Mouse (Mus musculus) intestine, embryonic 14.5 days (tissue): ENCODE data around the gene Pla2g3. TPM values are rescaled to one million over a fixed set of nuclear protein-coding genes. Genes with fewer than 3 reads are reported as not detected.

Source experiments
- ATAC-seq: fragments of 200-750 bp; cut with Nextera tagmentation; replicated peaks from 2 replicates; pipeline ENCODE4 v1.8.0; 2017; ENCODE audit warnings: low read depth, moderate number of reproducible peaks, moderate TSS enrichment, moderate library complexity; ENCODE audit not compliant: low FRiP score, low TSS enrichment
- DNase-seq: peaks from one replicate; pipeline ENCODE4 v3.0.0-alpha.2; 2018; ENCODE audit warnings: low spot score
- H3K27ac ChIP-seq: fragments of 300-500 bp; sonication (generic); 2 replicates; pipeline ENCODE4 v1.5.1; 2014; ENCODE audit warnings: low read depth, mild to moderate bottlenecking, control low read depth
- H3K27me3 ChIP-seq: fragments of 300-500 bp; sonication (generic); replicated peaks from 2 replicates; pipeline ENCODE4 v1.6.1; 2014; ENCODE audit warnings: low read length, control low read depth; ENCODE audit not compliant: control insufficient read depth, insufficient read depth
- H3K36me3 ChIP-seq: fragments of 300-500 bp; sonication (generic); 2 replicates; pipeline ENCODE4 v1.6.1; 2014; ENCODE audit warnings: low read length, control low read depth; ENCODE audit not compliant: control insufficient read depth, insufficient read depth
- H3K4me1 ChIP-seq: fragments of 300-500 bp; sonication (generic); replicated peaks from 2 replicates; pipeline ENCODE4 v1.6.1; 2014; ENCODE audit warnings: low read length, control low read depth, mixed read lengths; ENCODE audit not compliant: control insufficient read depth, insufficient read depth
- H3K4me2 ChIP-seq: fragments of 300-500 bp; sonication (generic); 2 replicates; pipeline ENCODE4 v1.6.1; 2014; ENCODE audit warnings: low read length
- H3K4me3 ChIP-seq: fragments of 300-500 bp; sonication (generic); 2 replicates; pipeline ENCODE4 v1.5.1; 2014; ENCODE audit warnings: low read depth, low read length, control low read depth, mixed read lengths
- H3K9ac ChIP-seq: fragments of 300-500 bp; sonication (generic); 2 replicates; pipeline ENCODE4 v1.6.1; 2014; ENCODE audit warnings: mild to moderate bottlenecking, low read length
- H3K9me3 ChIP-seq: fragments of 300-500 bp; sonication (generic); 2 replicates; pipeline ENCODE4 v1.6.1; 2016; ENCODE audit warnings: low read length, control low read depth; ENCODE audit not compliant: control insufficient read depth
- WGBS: fragments of 180-500 bp; shearing (Covaris S2); extraction: QIAGEN DNeasy Blood & Tissue Kit; methylation state at CpG from one replicate; pipeline ENCODE4 v1.1.7; 2014; 5-methylcytosine and 5-hydroxymethylcytosine counted together
- polyA plus RNA-seq: library from polyadenylated mRNA; unstranded; fragments of >200 nt; fragmentation: Nextera tagmentation; extraction: Ambion mirVana; gene quantifications from 2 replicates; pipeline ENCODE4 v1.2.1, GENCODE M21; 2014

Pla2g3 gene
- polyA plus RNA-seq, 1 experiment from 2014 or later: 0.61 TPM

- peaks cover 27% of the 10 kb centered on the region for H3K4me1 ChIP-seq
- ATAC-seq: no peak
- WGBS: 91% methylated on average over 23 of the region's 23 CpGs
- peak within 1 kb of the TSS; percentile 73 for H3K4me2 ChIP-seq
- H3K9ac ChIP-seq: peak within 1 kb of the TSS; percentile 31
- peaks cover 7% of the 10 kb centered on the region for H3K36me3 ChIP-seq
- no peak within 1 kb of the TSS for H3K27ac ChIP-seq
- no peak for DNase-seq
- no peaks in the 10 kb centered on the region for H3K27me3 ChIP-seq
- peak within 1 kb of the TSS; percentile 67 for H3K4me3 ChIP-seq
- peaks cover 7% of the 10 kb centered on the region; the same call in 1 of the 2 replicates for H3K9me3 ChIP-seq
Observed at GRCm38 (mm10) chr11:3540451-3541085, 52.5 kb downstream of the Pla2g3 start, which contains the start of gene Smtn. Gene Smtn, minus strand, starts transcription at chr11:3540612.

DNA sequence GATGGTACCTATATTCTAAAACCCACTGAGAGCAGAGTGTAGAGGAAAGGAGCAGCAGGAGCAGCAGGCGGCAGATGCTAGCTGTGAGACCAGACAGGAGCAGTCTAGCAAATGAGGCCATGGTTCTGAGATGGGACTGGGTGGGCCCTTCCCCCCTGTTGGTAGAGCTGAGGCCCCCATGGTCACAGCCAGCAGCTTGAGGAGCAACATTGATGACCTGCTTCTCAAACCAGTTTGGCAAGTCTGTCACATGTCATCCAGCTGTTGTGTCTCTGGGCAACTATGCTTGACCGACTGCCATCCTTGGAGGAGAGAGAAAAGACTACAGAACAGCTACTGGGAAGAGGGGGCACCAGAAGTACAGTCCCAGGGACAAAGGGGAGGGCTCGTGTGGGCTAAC is 53.8 kb downstream of the Pla2g3 start:
- Histone ChIP-seq H3K9me3 (peaks cover 7% of the 10 kb centered on the region; the same call in 1 of the 2 replicates), H3K4me2 (no peak overlapping the region), H3K9ac (no peak overlapping the region), H3K4me3 (no peak overlapping the region), H3K4me1 (peaks cover 24% of the 10 kb centered on the region), H3K27me3 (no peaks in the 10 kb centered on the region), H3K27ac (no peak overlapping the region), H3K36me3 (no peaks in the 10 kb centered on the region)
- DNase-seq (no peak), ATAC-seq (no peak)
- 68% methylated on average over 3 of the region's 3 CpGs for WGBS

- no peak overlapping the region for H3K9ac ChIP-seq
- DNase-seq (no peak), ATAC-seq (no peak)
- no peak overlapping the region for H3K4me2 ChIP-seq
- H3K9me3 ChIP-seq: peaks cover 7% of the 10 kb centered on the region; the same call in 1 of the 2 replicates
- 36% methylated on average over 5 of the region's 5 CpGs for WGBS
- H3K27me3 ChIP-seq: no peaks in the 10 kb centered on the region
- H3K4me3 ChIP-seq: no peak overlapping the region
- H3K27ac ChIP-seq: no peak overlapping the region
- no peaks in the 10 kb centered on the region for H3K36me3 ChIP-seq
- peaks cover 14% of the 10 kb centered on the region for H3K4me1 ChIP-seq
Observed at GRCm38 (mm10) chr11:3543001-3543400, 54.9 kb downstream of the Pla2g3 start.

DNA sequence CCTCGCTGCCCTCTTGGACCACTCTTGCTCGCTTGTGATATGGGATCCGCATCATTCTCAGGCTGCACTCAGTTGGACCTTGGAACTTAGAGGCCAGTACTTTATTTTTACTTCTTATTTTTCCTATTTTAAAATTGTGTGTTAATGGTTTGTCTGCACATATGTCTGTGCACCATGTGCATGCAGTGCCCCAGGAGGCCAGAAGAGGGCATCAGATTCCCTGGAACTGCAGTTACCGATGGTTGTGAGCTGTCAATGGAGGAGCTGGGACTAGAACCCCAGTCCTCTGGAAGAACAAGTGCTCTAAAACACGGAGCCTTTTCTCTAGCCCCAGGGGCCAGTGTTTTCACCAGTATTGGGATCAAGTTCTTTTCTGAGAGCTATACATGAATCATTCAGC is 56.3 kb downstream of the Pla2g3 start:
- H3K4me1 ChIP-seq: peaks cover 7% of the 10 kb centered on the region; the same call in 1 of the 2 replicates
- H3K9ac ChIP-seq: no peak overlapping the region
- H3K27ac ChIP-seq: no peak overlapping the region
- H3K9me3 ChIP-seq: peaks cover 7% of the 10 kb centered on the region; the same call in 1 of the 2 replicates
- H3K27me3 ChIP-seq: no peaks in the 10 kb centered on the region
- H3K4me2 ChIP-seq: no peak overlapping the region
- ATAC-seq: no peak
- WGBS: 97% methylated on average over 5 of the region's 5 CpGs
- no peak overlapping the region for H3K4me3 ChIP-seq
- no peak for DNase-seq
- H3K36me3 ChIP-seq: no peaks in the 10 kb centered on the region

GRCm38 (mm10) chr11:3545531-3546241 is 57.6 kb downstream of the Pla2g3 start:
- DNase-seq: no peak
- Histone ChIP-seq H3K9ac (no peak overlapping the region), H3K4me3 (no peak overlapping the region), H3K27ac (no peak overlapping the region), H3K36me3 (no peaks in the 10 kb centered on the region), H3K9me3 (peaks cover 7% of the 10 kb centered on the region; the same call in 1 of the 2 replicates), H3K4me1 (peaks cover 7% of the 10 kb centered on the region; the same call in 1 of the 2 replicates), H3K27me3 (no peaks in the 10 kb centered on the region), H3K4me2 (no peak overlapping the region)
- ATAC-seq: no peak
- WGBS: 20% methylated on average over 9 of the region's 9 CpGs

GRCm38 (mm10) chr11:3546242-3546562 is 58.1 kb downstream of the Pla2g3 start:
- no peak overlapping the region for H3K4me2 ChIP-seq
- H3K4me3 ChIP-seq: no peak overlapping the region
- no peak for DNase-seq
- H3K27ac ChIP-seq: no peak overlapping the region
- H3K9me3 ChIP-seq: peaks cover 7% of the 10 kb centered on the region; the same call in 1 of the 2 replicates
- H3K4me1 ChIP-seq: peaks cover 7% of the 10 kb centered on the region; the same call in 1 of the 2 replicates
- no peaks in the 10 kb centered on the region for H3K27me3 ChIP-seq
- H3K9ac ChIP-seq: no peak overlapping the region
- H3K36me3 ChIP-seq: no peaks in the 10 kb centered on the region
- ATAC-seq: no peak
- WGBS: 29% methylated on average over 1 of the region's 1 CpGs

- H3K36me3 ChIP-seq: no peaks in the 10 kb centered on the region
- H3K4me3 ChIP-seq: no peak overlapping the region
- peaks cover 7% of the 10 kb centered on the region; the same call in 1 of the 2 replicates for H3K9me3 ChIP-seq
- no peak overlapping the region for H3K27ac ChIP-seq
- no peaks in the 10 kb centered on the region for H3K27me3 ChIP-seq
- H3K4me2 ChIP-seq: no peak overlapping the region
- 91% methylated on average over 2 of the region's 2 CpGs for WGBS
- no peak for DNase-seq
- no peak for ATAC-seq
- H3K9ac ChIP-seq: no peak overlapping the region
- peaks cover 7% of the 10 kb centered on the region; the same call in 1 of the 2 replicates for H3K4me1 ChIP-seq
Observed at GRCm38 (mm10) chr11:3547047-3547446, 59.0 kb downstream of the Pla2g3 start.

DNA sequence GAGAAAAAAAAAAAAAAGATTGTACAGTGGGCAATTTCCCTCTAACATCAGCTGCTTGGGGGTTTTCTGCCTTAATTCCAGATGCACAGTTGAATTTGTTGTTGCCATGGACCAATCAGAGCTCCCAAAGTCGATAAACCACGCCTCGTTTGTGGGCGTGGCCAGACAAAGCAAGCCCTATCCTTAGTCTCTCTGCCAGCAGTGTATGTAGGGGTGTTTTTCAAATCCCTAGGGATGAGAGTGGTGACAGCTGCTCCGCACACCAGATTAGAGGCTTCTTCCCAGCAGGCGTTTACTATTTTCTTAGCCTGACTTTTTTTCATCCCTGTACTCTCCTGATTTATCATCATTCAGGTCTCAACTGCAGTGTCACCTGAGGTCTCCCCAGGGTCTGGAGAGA is 59.9 kb downstream of the Pla2g3 start:
- no peak overlapping the region for H3K4me3 ChIP-seq
- peaks cover 7% of the 10 kb centered on the region; the same call in 1 of the 2 replicates for H3K4me1 ChIP-seq
- H3K4me2 ChIP-seq: no peak overlapping the region
- no peak overlapping the region for H3K9ac ChIP-seq
- DNase-seq: no peak
- no peak for ATAC-seq
- peaks cover 7% of the 10 kb centered on the region; the same call in 1 of the 2 replicates for H3K9me3 ChIP-seq
- 41% methylated on average over 6 of the region's 6 CpGs for WGBS
- no peak overlapping the region for H3K27ac ChIP-seq
- no peaks in the 10 kb centered on the region for H3K27me3 ChIP-seq
- no peaks in the 10 kb centered on the region for H3K36me3 ChIP-seq
